Mouse (Mus musculus): ENCODE data around the gene Nr2c2ap. TPM values are rescaled to one million over a fixed set of nuclear protein-coding genes. Genes with fewer than 3 reads are reported as not detected.

Gene Nr2c2ap
- polyA plus RNA-seq, 1 experiment from 2014 or later, result 20.7 TPM

DNA sequence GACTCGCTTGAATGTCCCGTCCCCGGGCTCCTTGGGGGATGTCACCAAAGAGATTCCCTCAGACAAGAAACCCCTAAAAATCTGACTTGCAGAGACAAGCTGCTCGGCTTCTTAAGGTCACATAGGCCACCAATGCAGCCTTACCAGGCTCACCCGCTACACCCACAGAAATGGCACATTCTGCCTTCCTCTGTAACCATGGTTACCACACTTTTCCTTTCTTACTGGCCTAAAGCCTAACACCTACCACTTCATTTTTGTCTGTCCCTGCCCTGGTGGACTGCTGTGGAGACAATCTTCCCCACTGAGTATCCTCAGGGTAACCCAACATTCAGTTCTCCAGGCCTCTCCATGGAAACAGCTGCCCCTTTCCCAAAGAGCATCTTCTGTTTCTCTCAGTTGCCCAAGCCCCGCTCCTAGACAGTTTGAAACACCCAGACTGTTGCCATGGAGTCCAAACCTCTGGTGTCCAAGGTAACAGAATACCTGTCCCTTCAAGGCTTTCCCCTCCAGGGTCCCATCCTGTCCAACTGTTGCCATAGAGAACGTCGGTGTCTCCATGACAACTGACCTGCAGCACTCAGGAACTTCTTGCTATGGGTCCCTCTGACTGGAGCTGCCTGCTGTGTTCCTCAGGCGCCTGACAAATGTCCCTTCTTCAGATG, 41.7 kb upstream of the Nr2c2ap start:
- Histone ChIP-seq H3K4me3 (ENCODE audit: low read depth, low read length) (no peak overlapping the region), H3K4me2 (ENCODE audit: low read depth, low read length, severe bottlenecking) (no peak overlapping the region), H3K27ac (ENCODE audit: low read depth, low read length) (no peak overlapping the region), H3K9me3 (ENCODE audit: control insufficient read depth, low read length) (no peaks in the 10 kb centered on the region), H3K4me1 (replicated peaks; ENCODE audit: control insufficient read depth, insufficient read depth, low read length) (peaks cover 8% of the 10 kb centered on the region; the same call in 1 of the 2 replicates), H3K27me3 (ENCODE audit: control insufficient read depth, insufficient read depth, low read length) (peaks cover 55% of the 10 kb centered on the region), H3K36me3 (ENCODE audit: control insufficient read depth, insufficient read depth, low read length) (no peaks in the 10 kb centered on the region), H3K9ac (ENCODE audit: low read length) (no peak overlapping the region)
- DNase-seq (ENCODE audit: low spot score) (no peak), ATAC-seq (replicated peaks; ENCODE audit: low FRiP score) (no peak)
- WGBS, result 55% methylated on average over 9 of the region's 9 CpGs

DNA sequence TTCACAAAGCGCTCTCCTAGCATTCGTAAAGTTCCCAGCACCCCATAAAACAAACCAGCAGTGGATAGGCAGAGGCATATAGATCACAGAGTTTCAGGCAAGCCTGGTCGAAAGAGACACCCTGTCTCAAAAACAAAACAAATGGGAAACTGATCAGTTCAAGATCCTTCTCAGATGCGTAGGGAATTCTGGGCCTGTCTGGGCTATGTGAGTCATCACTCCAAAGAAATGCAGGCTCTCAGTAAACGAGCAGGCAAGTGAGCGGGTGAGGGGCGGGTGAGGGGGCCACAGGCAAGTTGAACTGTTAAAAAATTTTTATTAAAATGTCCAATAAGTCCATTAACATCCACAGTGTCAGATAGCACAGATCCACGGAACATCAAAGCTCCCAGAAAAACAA, 38.3 kb upstream of the Nr2c2ap start:
- no peak for DNase-seq (ENCODE audit: low spot score)
- WGBS, result 64% methylated on average over 8 of the region's 8 CpGs

DNA sequence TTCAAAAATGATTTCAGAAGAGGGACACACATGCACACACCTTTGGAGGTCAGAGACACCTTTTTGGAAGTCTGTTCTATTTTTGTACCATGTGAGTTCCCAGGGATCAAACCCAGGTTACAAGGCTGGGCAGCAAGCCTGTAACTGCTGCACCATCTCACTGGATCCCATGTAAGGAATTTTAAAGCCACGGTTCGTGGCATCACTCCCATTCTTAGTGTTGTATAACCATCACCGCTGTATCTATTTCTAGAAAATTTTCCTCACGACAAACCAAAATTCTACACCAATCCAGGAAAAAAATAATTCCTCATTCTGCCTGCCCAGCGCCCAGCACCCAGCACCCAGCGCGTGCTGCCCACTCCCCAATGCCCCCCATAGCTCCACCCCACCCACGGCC, 31.9 kb upstream of the Nr2c2ap start:
- Histone ChIP-seq H3K36me3 (ENCODE audit: control insufficient read depth, insufficient read depth, low read length) (peaks cover 7% of the 10 kb centered on the region), H3K27ac (ENCODE audit: low read depth, low read length) (no peak overlapping the region), H3K27me3 (ENCODE audit: control insufficient read depth, insufficient read depth, low read length) (no peaks in the 10 kb centered on the region), H3K9ac (ENCODE audit: low read length) (no peak overlapping the region), H3K9me3 (ENCODE audit: control insufficient read depth, low read length) (peaks cover 3% of the 10 kb centered on the region; the same call in 1 of the 2 replicates), H3K4me1 (replicated peaks; ENCODE audit: control insufficient read depth, insufficient read depth, low read length) (no peaks in the 10 kb centered on the region), H3K4me3 (ENCODE audit: low read depth, low read length) (no peak overlapping the region), H3K4me2 (ENCODE audit: low read depth, low read length, severe bottlenecking) (no peak overlapping the region)
- no peak for DNase-seq (ENCODE audit: low spot score)
- 79% methylated on average over 8 of the region's 8 CpGs for WGBS
- no peak for ATAC-seq (replicated peaks; ENCODE audit: low FRiP score)

More for the DNA sequence above, 38.3 kb upstream of the Nr2c2ap start:
- peaks cover 6% of the 10 kb centered on the region; the same call in 1 of the 2 replicates for H3K4me1 ChIP-seq (replicated peaks; ENCODE audit: control insufficient read depth, insufficient read depth, low read length)
- no peak overlapping the region for H3K4me2 ChIP-seq (ENCODE audit: low read depth, low read length, severe bottlenecking)
- no peak overlapping the region for H3K9ac ChIP-seq (ENCODE audit: low read length)
- peaks cover 1% of the 10 kb centered on the region for H3K36me3 ChIP-seq (ENCODE audit: control insufficient read depth, insufficient read depth, low read length)
- H3K4me3 ChIP-seq (ENCODE audit: low read depth, low read length), result no peak overlapping the region
- H3K27me3 ChIP-seq (ENCODE audit: control insufficient read depth, insufficient read depth, low read length), result peaks cover 22% of the 10 kb centered on the region
- H3K27ac ChIP-seq (ENCODE audit: low read depth, low read length), result no peak overlapping the region
- ATAC-seq (replicated peaks; ENCODE audit: low FRiP score), result no peak
- no peaks in the 10 kb centered on the region; the same call in 1 of the 2 replicates for H3K9me3 ChIP-seq (ENCODE audit: control insufficient read depth, low read length)

DNA sequence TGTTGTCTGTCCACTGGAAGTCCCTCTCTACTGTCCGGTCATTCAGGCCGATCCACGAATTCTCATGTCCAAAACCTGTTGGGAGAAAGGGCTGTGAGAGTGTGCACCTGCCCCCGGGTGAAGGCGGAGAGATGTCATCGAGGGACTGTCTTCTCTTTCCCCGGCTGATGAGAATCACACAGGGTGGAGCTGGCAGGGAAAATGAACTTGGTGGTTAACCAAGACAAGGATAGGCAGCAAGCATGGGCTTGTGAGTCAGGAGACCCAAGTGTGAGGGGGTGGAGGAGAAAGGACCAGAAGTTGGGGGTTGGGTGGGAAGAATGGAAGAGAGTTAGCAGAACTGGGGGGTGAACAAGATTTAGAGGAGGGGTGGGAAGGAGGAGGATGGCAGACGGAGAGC, 30.9 kb upstream of the Nr2c2ap start:
- Histone ChIP-seq H3K4me2 (ENCODE audit: low read depth, low read length, severe bottlenecking) (no peak overlapping the region), H3K27ac (ENCODE audit: low read depth, low read length) (no peak overlapping the region), H3K9me3 (ENCODE audit: control insufficient read depth, low read length) (peaks cover 3% of the 10 kb centered on the region; the same call in 1 of the 2 replicates), H3K4me1 (replicated peaks; ENCODE audit: control insufficient read depth, insufficient read depth, low read length) (no peaks in the 10 kb centered on the region), H3K4me3 (ENCODE audit: low read depth, low read length) (no peak overlapping the region), H3K9ac (ENCODE audit: low read length) (no peak overlapping the region), H3K27me3 (ENCODE audit: control insufficient read depth, insufficient read depth, low read length) (no peaks in the 10 kb centered on the region), H3K36me3 (ENCODE audit: control insufficient read depth, insufficient read depth, low read length) (peaks cover 7% of the 10 kb centered on the region)
- DNase-seq (ENCODE audit: low spot score) (no peak), ATAC-seq (replicated peaks; ENCODE audit: low FRiP score) (no peak)
- WGBS, result 88% methylated on average over 8 of the region's 8 CpGs

DNA sequence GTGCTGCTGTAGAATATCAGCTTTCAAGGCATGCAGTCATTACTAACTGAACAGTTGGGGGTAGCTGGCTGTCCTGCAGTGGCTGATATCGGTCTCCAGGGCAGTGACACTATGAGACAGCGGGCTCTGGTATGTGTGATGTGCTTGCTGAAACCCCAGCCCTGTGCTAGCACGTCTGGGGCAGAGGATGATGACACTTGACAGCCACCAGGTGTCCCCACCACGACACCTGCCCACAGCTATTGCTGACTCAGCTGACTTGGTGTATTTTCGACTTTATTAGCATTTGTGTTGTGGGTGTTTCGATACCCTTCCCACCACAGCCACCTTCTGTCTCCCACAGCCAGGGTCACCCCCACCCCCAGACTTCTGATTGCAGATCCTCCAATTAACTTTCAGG, 26.6 kb upstream of the Nr2c2ap start:
- no peaks in the 10 kb centered on the region for H3K9me3 ChIP-seq (ENCODE audit: control insufficient read depth, low read length)
- H3K36me3 ChIP-seq (ENCODE audit: control insufficient read depth, insufficient read depth, low read length), result no peaks in the 10 kb centered on the region
- H3K9ac ChIP-seq (ENCODE audit: low read length), result no peak overlapping the region
- no peaks in the 10 kb centered on the region for H3K27me3 ChIP-seq (ENCODE audit: control insufficient read depth, insufficient read depth, low read length)
- no peak overlapping the region for H3K4me3 ChIP-seq (ENCODE audit: low read depth, low read length)
- WGBS, result 27% methylated on average over 6 of the region's 6 CpGs
- H3K27ac ChIP-seq (ENCODE audit: low read depth, low read length), result no peak overlapping the region
- H3K4me2 ChIP-seq (ENCODE audit: low read depth, low read length, severe bottlenecking), result no peak overlapping the region
- peak; percentile 47; the same call in 1 of the 2 replicates for ATAC-seq (replicated peaks; ENCODE audit: low FRiP score)
- no peak for DNase-seq (ENCODE audit: low spot score)
- H3K4me1 ChIP-seq (replicated peaks; ENCODE audit: control insufficient read depth, insufficient read depth, low read length), result no peaks in the 10 kb centered on the region

DNA sequence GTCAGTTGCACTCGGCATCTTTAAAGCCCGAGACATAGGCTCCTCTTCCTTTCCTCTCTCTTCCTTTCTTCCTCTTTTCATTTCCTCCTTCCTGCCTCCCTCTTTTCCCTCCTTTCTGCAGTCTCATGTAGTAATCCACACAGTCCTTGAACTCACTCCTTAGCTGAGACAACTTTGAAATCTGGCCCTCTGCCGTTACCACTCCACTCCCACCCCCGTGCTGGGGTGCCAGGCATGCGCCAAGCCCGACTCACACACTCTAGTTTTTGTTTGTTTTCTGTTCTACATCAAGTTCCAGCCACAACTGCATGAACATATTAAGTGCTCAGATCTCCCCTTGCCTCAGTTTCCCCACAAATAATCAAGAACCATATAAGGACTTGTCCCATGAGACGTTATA, 26.2 kb upstream of the Nr2c2ap start:
- no peak overlapping the region for H3K9ac ChIP-seq (ENCODE audit: low read length)
- WGBS, result 84% methylated on average over 7 of the region's 7 CpGs
- H3K4me2 ChIP-seq (ENCODE audit: low read depth, low read length, severe bottlenecking), result no peak overlapping the region
- H3K4me3 ChIP-seq (ENCODE audit: low read depth, low read length), result no peak overlapping the region
- no peak for ATAC-seq (replicated peaks; ENCODE audit: low FRiP score)
- no peaks in the 10 kb centered on the region for H3K9me3 ChIP-seq (ENCODE audit: control insufficient read depth, low read length)
- H3K27me3 ChIP-seq (ENCODE audit: control insufficient read depth, insufficient read depth, low read length), result no peaks in the 10 kb centered on the region
- DNase-seq (ENCODE audit: low spot score), result no peak
- H3K4me1 ChIP-seq (replicated peaks; ENCODE audit: control insufficient read depth, insufficient read depth, low read length), result no peaks in the 10 kb centered on the region
- no peaks in the 10 kb centered on the region; the same call in 1 of the 2 replicates for H3K36me3 ChIP-seq (ENCODE audit: control insufficient read depth, insufficient read depth, low read length)
- no peak overlapping the region for H3K27ac ChIP-seq (ENCODE audit: low read depth, low read length)

DNA sequence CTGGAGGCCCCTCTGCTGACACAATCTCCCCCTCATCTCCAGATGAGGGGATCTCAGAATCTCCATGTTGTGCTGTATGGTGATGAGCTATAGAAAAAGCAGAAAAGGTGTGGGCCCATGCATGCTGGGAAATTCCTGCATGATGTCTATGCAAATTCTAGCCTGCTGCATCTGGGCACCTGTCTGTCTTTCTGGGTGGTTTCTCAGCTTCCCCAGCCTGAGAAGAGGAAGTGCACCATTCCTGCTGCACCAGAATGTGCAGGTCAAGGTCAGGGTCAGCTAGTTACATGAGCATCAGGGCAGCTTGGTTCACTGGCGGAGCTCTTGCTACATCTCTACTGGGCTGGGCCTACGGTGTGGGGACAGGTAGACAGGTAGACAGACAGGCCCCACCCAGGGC, 20.7 kb upstream of the Nr2c2ap start:
- ATAC-seq (replicated peaks; ENCODE audit: low FRiP score), result no peak
- no peak for DNase-seq (ENCODE audit: low spot score)
- WGBS, result 90% methylated on average over 2 of the region's 2 CpGs
- H3K27ac ChIP-seq (ENCODE audit: low read depth, low read length), result no peak overlapping the region
- H3K9me3 ChIP-seq (ENCODE audit: control insufficient read depth, low read length), result no peaks in the 10 kb centered on the region
- no peak overlapping the region for H3K4me3 ChIP-seq (ENCODE audit: low read depth, low read length)
- H3K4me1 ChIP-seq (replicated peaks; ENCODE audit: control insufficient read depth, insufficient read depth, low read length), result peaks cover 6% of the 10 kb centered on the region
- peaks cover 38% of the 10 kb centered on the region for H3K27me3 ChIP-seq (ENCODE audit: control insufficient read depth, insufficient read depth, low read length)
- H3K9ac ChIP-seq (ENCODE audit: low read length), result no peak overlapping the region
- no peaks in the 10 kb centered on the region; the same call in 1 of the 2 replicates for H3K36me3 ChIP-seq (ENCODE audit: control insufficient read depth, insufficient read depth, low read length)
- no peak overlapping the region for H3K4me2 ChIP-seq (ENCODE audit: low read depth, low read length, severe bottlenecking)

DNA sequence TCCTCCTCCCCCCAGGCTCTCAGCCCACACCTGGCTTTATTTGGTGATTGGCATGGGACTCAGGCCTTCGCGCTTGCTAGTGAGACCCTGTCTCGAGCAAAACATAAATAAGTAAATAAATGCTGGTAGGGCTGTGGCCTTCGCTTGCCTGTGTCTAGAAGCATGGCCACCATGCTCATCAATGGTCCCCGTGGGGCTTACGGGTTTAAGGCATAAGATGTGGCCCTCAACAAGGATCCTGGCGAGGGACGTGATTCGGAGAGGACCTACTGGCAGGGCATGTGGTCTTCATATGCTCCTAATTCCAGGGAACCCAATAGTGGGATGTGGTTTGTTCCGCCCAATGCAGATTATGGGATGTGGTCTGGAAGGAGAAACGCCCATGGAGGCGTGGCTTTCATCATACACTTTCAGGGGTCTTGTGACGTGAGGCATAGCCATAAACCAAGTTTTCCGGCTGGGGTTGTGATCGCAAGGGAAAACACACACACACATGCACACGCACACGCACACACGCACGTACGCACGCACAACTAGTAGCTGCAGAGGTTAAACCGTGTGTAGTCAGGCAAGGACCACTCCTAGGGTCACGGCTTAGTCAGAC, 19.8 kb upstream of the Nr2c2ap start:
- WGBS, result 51% methylated on average over 23 of the region's 23 CpGs
- DNase-seq (ENCODE audit: low spot score), result no peak
- Histone ChIP-seq H3K27ac (ENCODE audit: low read depth, low read length) (no peak overlapping the region), H3K27me3 (ENCODE audit: control insufficient read depth, insufficient read depth, low read length) (peaks cover 38% of the 10 kb centered on the region), H3K4me2 (ENCODE audit: low read depth, low read length, severe bottlenecking) (no peak overlapping the region), H3K4me1 (replicated peaks; ENCODE audit: control insufficient read depth, insufficient read depth, low read length) (peaks cover 6% of the 10 kb centered on the region), H3K36me3 (ENCODE audit: control insufficient read depth, insufficient read depth, low read length) (no peaks in the 10 kb centered on the region; the same call in 1 of the 2 replicates), H3K9me3 (ENCODE audit: control insufficient read depth, low read length) (no peaks in the 10 kb centered on the region), H3K9ac (ENCODE audit: low read length) (no peak overlapping the region), H3K4me3 (ENCODE audit: low read depth, low read length) (no peak overlapping the region)
- ATAC-seq (replicated peaks; ENCODE audit: low FRiP score), result 0 out of 2 replicates have a peak, but pooled peaks have one; percentile 8
